Mouse (Mus musculus) adrenal gland, postnatal 10 days (tissue): ENCODE measurements around the gene Uevld. TPM values are rescaled to one million over a fixed set of nuclear protein-coding genes. Genes with fewer than 3 reads are reported as not detected.
"Not testable (repeated sequence)": the region's sequence is repeated elsewhere in the genome, so short reads cannot be mapped to it uniquely, and the experiment has no call there.

Experiments used
- DNase-seq: peaks from one replicate; pipeline ENCODE4 v3.0.0; 2021; ENCODE audit warnings: mixed read lengths
- long read RNA-seq, 2 experiments: library from polyadenylated mRNA; stranded (forward); transcript quantifications; one replicate each; pipeline ENCODE4 v2.0.0; 2021
- total RNA-seq, 2 experiments: library from RNA; stranded (reverse); gene quantifications; 2 replicates each; pipeline ENCODE4 v1.2.3; 2021

Uevld gene
- total RNA-seq: 10 to 100 TPM; 22.8 TPM
- long read RNA-seq, experiment 1, full-length matches to known transcripts: 8 of 11 reads
- long read RNA-seq, experiment 1, partial matches to known transcripts: 1 of 11 reads
- long read RNA-seq, experiment 1, other reads (novel, unspliced or antisense): 2 of 11 reads
- long read RNA-seq, experiment 2, full-length matches to known transcripts: 7 of 10 reads
- long read RNA-seq, experiment 2, partial matches to known transcripts: 1 of 10 reads
- long read RNA-seq, experiment 2, other reads (novel, unspliced or antisense): 2 of 10 reads

DNA sequence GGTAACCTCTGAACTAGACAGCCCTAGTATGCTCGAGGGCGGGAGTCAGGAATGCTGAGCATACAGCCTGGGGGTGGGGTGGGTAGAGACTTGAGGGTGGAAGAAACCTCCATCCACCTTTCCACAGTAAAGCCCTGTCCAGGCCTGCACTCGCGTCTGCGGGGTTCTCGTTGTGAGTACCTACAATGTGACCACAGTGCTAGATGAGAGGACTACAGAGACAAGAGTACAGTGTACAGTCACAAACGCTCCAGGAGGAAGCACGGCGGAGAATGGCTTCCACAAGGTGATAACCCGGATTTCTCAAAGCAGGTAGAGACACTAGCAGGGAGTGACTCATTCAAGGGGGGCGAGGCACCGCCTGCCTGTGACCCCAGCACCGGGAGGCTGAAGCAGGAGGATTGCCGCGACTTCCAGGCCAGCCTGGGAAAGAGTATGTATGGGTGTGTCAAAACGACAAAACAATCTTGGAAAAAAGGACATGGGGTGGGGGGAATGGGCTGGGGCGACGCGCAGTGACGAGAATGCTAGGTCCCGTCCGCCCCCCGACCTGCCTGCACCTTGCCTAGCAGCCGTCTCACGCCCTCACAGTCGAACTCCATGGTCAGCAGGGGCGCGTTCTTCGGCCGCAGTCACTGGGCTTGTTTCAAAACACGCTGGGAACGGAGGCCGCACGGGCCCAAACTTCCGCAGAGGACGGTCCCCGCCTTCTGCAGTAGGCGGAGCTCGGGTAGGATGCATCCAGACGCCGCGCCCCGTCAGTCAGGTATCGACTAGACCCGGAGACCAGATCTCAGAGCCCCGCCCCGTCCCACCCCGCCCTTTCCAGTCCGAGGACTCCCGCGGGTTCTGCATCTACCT lies at the start of gene Uevld:
Gene Uevld (minus strand): TSS at position 697 of the 861 bp plus-strand sequence.
- peak; percentile 98 for DNase-seq

GRCm38 (mm10) chr7:47007818-47008167 lies 49.5 kb upstream of the Uevld start:
- DNase-seq: no peak

DNA sequence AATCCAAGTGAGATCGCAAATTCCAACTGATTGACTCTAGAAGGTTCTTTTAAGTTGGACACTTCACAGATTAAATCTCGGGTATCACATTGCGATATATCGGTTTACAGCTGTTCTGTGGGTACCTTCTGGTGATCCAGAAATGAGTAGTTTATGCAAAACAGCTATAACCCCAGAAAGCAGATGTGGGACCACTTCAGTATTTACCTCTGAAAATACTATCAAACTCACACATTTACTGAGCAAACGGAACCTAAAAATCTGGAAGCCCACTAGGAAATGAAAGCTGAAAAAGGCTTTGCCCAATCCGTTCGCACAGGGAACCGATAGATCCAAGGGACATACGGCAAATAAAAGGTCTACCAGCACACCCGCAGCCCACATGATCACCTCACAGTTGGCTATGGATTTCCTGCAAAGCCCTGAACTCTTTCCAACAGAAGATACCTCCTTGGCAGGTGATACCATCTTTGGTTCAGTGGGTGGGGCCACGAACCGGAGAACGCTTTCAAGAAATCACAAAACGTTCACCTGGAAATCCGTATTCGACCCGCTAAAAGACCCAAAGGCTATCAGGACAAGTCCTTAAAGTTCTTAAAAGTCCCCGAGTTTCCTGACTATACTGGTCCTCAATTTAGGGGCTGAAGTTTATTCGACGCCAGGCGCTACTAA lies 48.9 kb upstream of the Uevld start:
- DNase-seq: no peak

GRCm38 (mm10) chr7:47003411-47004115 lies 45.2 kb upstream of the Uevld start:
- DNase-seq: no peak

- DNase-seq: no peak
These were observed 43.6 kb upstream of the Uevld start for GRCm38 (mm10) chr7:47001900-47002275.

- no peak for DNase-seq
These were observed 43.0 kb upstream of the Uevld start for GRCm38 (mm10) chr7:47001125-47001899.

DNA sequence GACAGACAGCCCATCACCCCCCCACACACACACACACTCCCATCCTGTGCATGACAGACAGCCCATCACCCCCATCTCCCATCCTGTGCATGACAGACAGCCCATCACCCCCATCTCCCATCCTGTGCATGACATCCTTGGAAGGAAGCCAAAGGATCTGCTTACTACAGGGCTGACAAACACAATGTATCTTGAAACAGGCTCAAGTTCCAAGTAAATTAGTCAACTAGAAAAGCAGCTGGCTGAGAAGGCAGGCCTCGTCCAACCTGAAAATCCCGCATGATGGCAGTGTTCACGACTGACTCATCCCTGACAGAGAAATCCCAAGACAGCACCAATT lies 42.3 kb upstream of the Uevld start:
- no peak for DNase-seq

- DNase-seq: no peak
These were observed 41.8 kb upstream of the Uevld start for GRCm38 (mm10) chr7:46999983-47000643.

DNA sequence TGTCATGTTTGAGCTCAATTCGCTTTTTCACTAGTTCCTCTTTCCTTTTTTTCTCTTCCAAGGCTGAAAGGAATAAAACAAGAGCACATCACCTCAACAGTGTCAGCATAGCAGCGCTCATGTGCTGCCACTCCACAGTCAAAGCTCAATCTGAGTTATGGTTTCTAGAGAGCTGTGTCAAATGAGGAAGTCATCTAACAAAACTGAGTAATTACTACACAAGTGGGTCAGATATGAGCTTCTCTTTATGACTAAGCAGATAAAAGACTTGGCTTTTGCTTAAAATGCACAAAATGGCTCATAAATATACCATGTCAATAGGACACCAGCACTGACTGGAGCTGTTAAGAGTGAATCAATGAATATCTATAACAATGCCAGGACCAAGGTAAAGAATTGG lies 40.6 kb upstream of the Uevld start:
- DNase-seq: no peak

GRCm38 (mm10) chr7:46997644-46998395 lies 39.5 kb upstream of the Uevld start:
- DNase-seq: peak; percentile 42

- no peak for DNase-seq
These were observed 38.7 kb upstream of the Uevld start for GRCm38 (mm10) chr7:46997008-46997407.

GRCm38 (mm10) chr7:46995558-46995957 lies 37.2 kb upstream of the Uevld start:
- no peak for DNase-seq

DNA sequence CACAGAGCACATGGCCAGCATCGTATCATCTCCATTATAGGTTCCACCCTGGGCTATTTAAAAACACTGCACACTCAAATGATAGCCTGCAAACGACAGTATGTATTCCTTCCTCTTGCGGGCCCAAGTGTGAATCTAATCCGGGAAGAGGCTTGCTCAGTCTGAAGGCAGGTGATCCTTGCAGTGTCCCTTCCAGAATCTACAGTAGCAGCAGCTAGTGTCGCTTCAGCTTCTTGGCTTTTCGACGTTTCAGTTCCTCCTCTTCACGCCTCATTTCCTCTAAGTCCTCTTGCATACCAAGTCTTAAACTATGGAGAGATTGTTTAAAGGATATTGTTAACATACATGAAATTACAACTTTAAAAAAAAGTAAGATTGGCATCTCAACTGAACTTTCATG lies 34.8 kb upstream of the Uevld start:
- no peak for DNase-seq

GRCm38 (mm10) chr7:46989387-46989786 lies 31.1 kb upstream of the Uevld start:
- not testable (repeated sequence) for DNase-seq

DNA sequence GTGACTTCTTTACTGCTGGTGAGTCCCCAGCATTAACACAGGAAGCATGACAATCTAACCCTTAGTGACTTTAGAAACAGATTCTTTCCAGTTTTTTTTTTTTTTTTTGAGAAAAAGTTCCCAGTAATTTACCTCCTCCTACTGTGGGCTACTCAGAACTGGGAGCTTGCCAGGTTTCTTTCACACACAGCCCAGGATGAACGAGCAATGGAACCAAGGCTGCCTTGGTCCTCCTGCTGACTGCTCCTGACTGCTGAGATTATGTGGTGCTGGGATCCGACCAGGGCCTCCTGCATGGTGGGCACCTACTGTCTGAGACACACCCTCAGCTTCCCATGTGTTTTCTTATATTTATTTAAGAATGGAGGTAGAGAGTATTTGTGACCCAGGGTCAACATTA lies 28.7 kb upstream of the Uevld start:
- no peak for DNase-seq

GRCm38 (mm10) chr7:46986646-46987045 lies 28.3 kb upstream of the Uevld start:
- no peak for DNase-seq

- DNase-seq: peak; percentile 37
These were observed 27.6 kb upstream of the Uevld start for GRCm38 (mm10) chr7:46985718-46986505.

- DNase-seq: no peak
These were observed 25.0 kb upstream of the Uevld start, which contains the start of gene Gm9999 for GRCm38 (mm10) chr7:46983280-46983679. Gene Gm9999, plus strand, starts transcription at chr7:46983580.

GRCm38 (mm10) chr7:46975456-46975855 lies 17.1 kb upstream of the Uevld start:
- DNase-seq: no peak

DNA sequence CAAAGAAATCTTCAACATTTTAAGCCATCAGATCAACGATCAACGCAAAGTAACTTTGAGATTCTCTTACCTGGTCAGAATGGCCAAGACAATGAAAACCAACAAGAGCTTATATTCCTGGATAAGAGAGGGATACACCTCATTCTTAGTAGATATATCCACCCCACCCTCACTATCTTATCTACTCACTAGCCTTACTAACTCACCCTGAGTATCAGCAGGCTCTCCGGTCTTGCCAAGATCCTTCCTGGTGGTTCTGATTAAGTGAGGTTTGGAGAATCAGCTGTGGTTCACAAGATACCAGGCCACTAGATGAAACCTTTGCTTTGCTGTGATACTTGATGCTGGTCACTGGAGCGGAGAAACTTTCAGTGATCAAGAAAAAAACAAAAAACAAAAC lies 16.3 kb upstream of the Uevld start:
- DNase-seq: no peak
